Mouse (Mus musculus) forebrain, embryonic 10.5 days (tissue): ENCODE data around the gene Ppp1r16b. TPM values are rescaled to one million over a fixed set of nuclear protein-coding genes. Genes with fewer than 3 reads are reported as not detected.
A peak's percentile ranks its signal among the peaks of the same experiment; 100 is the strongest.

Source experiments
- DNase-seq: peaks from one replicate; pipeline ENCODE4 v3.0.0-alpha.2; 2017; ENCODE audit warnings: low spot score; ENCODE audit errors: extremely low spot score
- H3K27ac ChIP-seq: fragments of 300-500 bp; sonication (generic); 2 replicates; pipeline ENCODE4 v1.5.1; 2016; ENCODE audit warnings: mild to moderate bottlenecking
- H3K27me3 ChIP-seq: fragments of 300-500 bp; sonication (generic); 2 replicates; pipeline ENCODE4 v1.6.1; 2016; ENCODE audit warnings: mild to moderate bottlenecking; ENCODE audit not compliant: poor library complexity, severe bottlenecking
- H3K36me3 ChIP-seq: fragments of 300-500 bp; sonication (generic); replicated peaks from 2 replicates; pipeline ENCODE4 v1.6.1; 2016; ENCODE audit warnings: mild to moderate bottlenecking, moderate library complexity
- H3K4me1 ChIP-seq: fragments of 300-500 bp; sonication (generic); 2 replicates; pipeline ENCODE4 v1.6.1; 2016
- H3K4me3 ChIP-seq: fragments of 300-500 bp; sonication (generic); 2 replicates; pipeline ENCODE4 v1.5.1; 2016; ENCODE audit warnings: mild to moderate bottlenecking, moderate library complexity
- H3K9me3 ChIP-seq: fragments of 300-500 bp; sonication (generic); 2 replicates; pipeline ENCODE4 v1.6.1; 2016; ENCODE audit warnings: mild to moderate bottlenecking, moderate library complexity
- WGBS: fragments of 180-500 bp; shearing (Covaris S2); methylation state at CpG from one replicate; pipeline ENCODE4 v1.1.7; 2016; 5-methylcytosine and 5-hydroxymethylcytosine counted together
- polyA plus RNA-seq: library from polyadenylated mRNA; unstranded; fragments of >200 nt; fragmentation: Nextera tagmentation; extraction: Ambion mirVana; gene quantifications from 2 replicates; pipeline ENCODE4 v1.2.1, GENCODE M21; 2016

The Ppp1r16b gene
- polyA plus RNA-seq, 1 experiment from 2014 or later: 2.2 TPM

- Histone ChIP-seq H3K9me3 (no peaks in the 10 kb centered on the region), H3K4me1 (peaks cover 68% of the 10 kb centered on the region), H3K27ac (no peak overlapping the region), H3K4me3 (no peak overlapping the region), H3K27me3 (no peaks in the 10 kb centered on the region), H3K36me3 (no peaks in the 10 kb centered on the region)
- DNase-seq: no peak
- 75% methylated on average over 9 of the region's 9 CpGs for WGBS
These were observed 19.1 kb downstream of the Ppp1r16b start for GRCm38 (mm10) chr2:158684247-158684843.

- H3K27ac ChIP-seq: no peak overlapping the region
- DNase-seq: no peak
- no peaks in the 10 kb centered on the region for H3K9me3 ChIP-seq
- H3K36me3 ChIP-seq: no peaks in the 10 kb centered on the region
- H3K27me3 ChIP-seq: no peaks in the 10 kb centered on the region
- peaks cover 72% of the 10 kb centered on the region for H3K4me1 ChIP-seq
- no peak overlapping the region for H3K4me3 ChIP-seq
- 88% methylated on average over 3 of the region's 3 CpGs for WGBS
These were observed 19.7 kb downstream of the Ppp1r16b start for GRCm38 (mm10) chr2:158684910-158685309.

- Histone ChIP-seq H3K4me3 (no peak overlapping the region), H3K27ac (no peak overlapping the region), H3K27me3 (no peaks in the 10 kb centered on the region), H3K36me3 (no peaks in the 10 kb centered on the region), H3K9me3 (no peaks in the 10 kb centered on the region), H3K4me1 (peaks cover 67% of the 10 kb centered on the region)
- DNase-seq: no peak
- 59% methylated on average over 2 of the region's 2 CpGs for WGBS
These were observed 21.2 kb downstream of the Ppp1r16b start for GRCm38 (mm10) chr2:158686394-158686793.

GRCm38 (mm10) chr2:158687804-158688241, 22.6 kb downstream of the Ppp1r16b start:
- peaks cover 53% of the 10 kb centered on the region for H3K4me1 ChIP-seq
- WGBS: 74% methylated on average over 25 of the region's 25 CpGs
- H3K4me3 ChIP-seq: no peak overlapping the region
- DNase-seq: no peak
- no peaks in the 10 kb centered on the region for H3K36me3 ChIP-seq
- no peak overlapping the region for H3K27ac ChIP-seq
- no peaks in the 10 kb centered on the region for H3K9me3 ChIP-seq
- no peaks in the 10 kb centered on the region for H3K27me3 ChIP-seq

- no peaks in the 10 kb centered on the region for H3K36me3 ChIP-seq
- no peak overlapping the region for H3K4me3 ChIP-seq
- WGBS: 91% methylated on average over 5 of the region's 5 CpGs
- DNase-seq: no peak
- no peak overlapping the region for H3K27ac ChIP-seq
- H3K9me3 ChIP-seq: no peaks in the 10 kb centered on the region
- no peaks in the 10 kb centered on the region for H3K27me3 ChIP-seq
- H3K4me1 ChIP-seq: peaks cover 47% of the 10 kb centered on the region
These were observed 23.9 kb downstream of the Ppp1r16b start for GRCm38 (mm10) chr2:158689060-158689459.

- Histone ChIP-seq H3K27ac (peak overlapping the region; percentile 51), H3K4me1 (peaks cover 41% of the 10 kb centered on the region), H3K36me3 (no peaks in the 10 kb centered on the region), H3K4me3 (no peak overlapping the region), H3K9me3 (no peaks in the 10 kb centered on the region), H3K27me3 (no peaks in the 10 kb centered on the region)
- 47% methylated on average over 7 of the region's 7 CpGs for WGBS
- DNase-seq: no peak
These were observed 24.4 kb downstream of the Ppp1r16b start for GRCm38 (mm10) chr2:158689640-158690039.

- 0 out of 2 replicates have a peak overlapping the region, but pooled peaks have one; percentile 51 for H3K27ac ChIP-seq
- no peak for DNase-seq
- 76% methylated on average over 8 of the region's 8 CpGs for WGBS
- H3K4me1 ChIP-seq: peaks cover 36% of the 10 kb centered on the region
- H3K36me3 ChIP-seq: no peaks in the 10 kb centered on the region
- H3K27me3 ChIP-seq: no peaks in the 10 kb centered on the region
- no peaks in the 10 kb centered on the region for H3K9me3 ChIP-seq
- no peak overlapping the region for H3K4me3 ChIP-seq
These were observed 24.9 kb downstream of the Ppp1r16b start for GRCm38 (mm10) chr2:158690116-158690515.

- H3K27me3 ChIP-seq: no peaks in the 10 kb centered on the region
- no peaks in the 10 kb centered on the region for H3K9me3 ChIP-seq
- peaks cover 34% of the 10 kb centered on the region for H3K4me1 ChIP-seq
- H3K4me3 ChIP-seq: no peak overlapping the region
- no peak for DNase-seq
- no peak overlapping the region for H3K27ac ChIP-seq
- H3K36me3 ChIP-seq: no peaks in the 10 kb centered on the region
- WGBS: 89% methylated on average over 6 of the region's 6 CpGs
These were observed 27.0 kb downstream of the Ppp1r16b start for GRCm38 (mm10) chr2:158692191-158692590.

- Histone ChIP-seq H3K4me3 (no peak overlapping the region), H3K36me3 (no peaks in the 10 kb centered on the region), H3K9me3 (no peaks in the 10 kb centered on the region), H3K27me3 (no peaks in the 10 kb centered on the region), H3K4me1 (peaks cover 8% of the 10 kb centered on the region), H3K27ac (peak overlapping the region; percentile 60; the same call in 1 of the 2 replicates)
- no peak for DNase-seq
- WGBS: 85% methylated on average over 27 of the region's 27 CpGs
These were observed 30.6 kb downstream of the Ppp1r16b start for GRCm38 (mm10) chr2:158695811-158696210.

GRCm38 (mm10) chr2:158696451-158696850, 31.3 kb downstream of the Ppp1r16b start:
- no peaks in the 10 kb centered on the region for H3K9me3 ChIP-seq
- H3K4me3 ChIP-seq: no peak overlapping the region
- H3K4me1 ChIP-seq: peaks cover 8% of the 10 kb centered on the region
- WGBS: 91% methylated on average over 6 of the region's 6 CpGs
- no peaks in the 10 kb centered on the region for H3K27me3 ChIP-seq
- H3K36me3 ChIP-seq: no peaks in the 10 kb centered on the region
- H3K27ac ChIP-seq: no peak overlapping the region
- DNase-seq: no peak

- Histone ChIP-seq H3K27me3 (no peaks in the 10 kb centered on the region), H3K4me3 (no peak overlapping the region), H3K9me3 (no peaks in the 10 kb centered on the region), H3K36me3 (no peaks in the 10 kb centered on the region), H3K4me1 (peaks cover 8% of the 10 kb centered on the region), H3K27ac (no peak overlapping the region)
- 90% methylated on average over 6 of the region's 6 CpGs for WGBS
- no peak for DNase-seq
These were observed 34.7 kb downstream of the Ppp1r16b start for GRCm38 (mm10) chr2:158699908-158700307.

- no peaks in the 10 kb centered on the region for H3K36me3 ChIP-seq
- no peaks in the 10 kb centered on the region for H3K27me3 ChIP-seq
- H3K4me3 ChIP-seq: no peak overlapping the region
- WGBS: 86% methylated on average over 17 of the region's 17 CpGs
- H3K27ac ChIP-seq: no peak overlapping the region
- H3K9me3 ChIP-seq: no peaks in the 10 kb centered on the region
- H3K4me1 ChIP-seq: peaks cover 3% of the 10 kb centered on the region
- no peak for DNase-seq
These were observed 35.5 kb downstream of the Ppp1r16b start for GRCm38 (mm10) chr2:158700535-158701256.

GRCm38 (mm10) chr2:158701505-158701904, 36.3 kb downstream of the Ppp1r16b start:
- Histone ChIP-seq H3K4me1 (no peaks in the 10 kb centered on the region), H3K4me3 (no peak overlapping the region), H3K36me3 (no peaks in the 10 kb centered on the region), H3K27me3 (no peaks in the 10 kb centered on the region), H3K9me3 (no peaks in the 10 kb centered on the region), H3K27ac (no peak overlapping the region)
- no peak for DNase-seq
- 96% methylated on average over 9 of the region's 9 CpGs for WGBS
